Mouse (Mus musculus) hindbrain, embryonic 11.5 days (tissue): ENCODE measurements at regions not wholly inside any gene's neighbourhood (a gene's known extent, or its start where the extent isn't known, plus 50 kb on each side); places are given as distances from the start of the nearest gene placed in this dataset.
A peak's percentile ranks its signal among the peaks of the same experiment; 100 is the strongest.

ENCODE experiments used
- ATAC-seq: fragments of 200-750 bp; cut with Nextera tagmentation; 2 replicates; pipeline ENCODE4 v1.8.0; 2017; ENCODE audit warnings: mild to moderate bottlenecking, moderate TSS enrichment, moderate library complexity; ENCODE audit not compliant: low FRiP score
- DNase-seq: peaks from one replicate; pipeline ENCODE4 v3.0.0-alpha.2; 2015; ENCODE audit warnings: low spot score
- H3K27ac ChIP-seq: fragments of 300-500 bp; sonication (generic); 2 replicates; pipeline ENCODE4 v1.5.1; 2014; ENCODE audit warnings: mild to moderate bottlenecking, low read depth, low read length
- H3K27me3 ChIP-seq: fragments of 300-500 bp; sonication (generic); 2 replicates; pipeline ENCODE4 v1.6.1; 2014; ENCODE audit warnings: mild to moderate bottlenecking, low read length, moderate library complexity, mixed read lengths; ENCODE audit not compliant: control insufficient read depth, insufficient read depth
- H3K36me3 ChIP-seq: fragments of 300-500 bp; sonication (generic); 2 replicates; pipeline ENCODE4 v1.6.1; 2014; ENCODE audit warnings: mild to moderate bottlenecking, low read length, moderate library complexity, mixed read lengths; ENCODE audit not compliant: control insufficient read depth, insufficient read depth
- H3K4me1 ChIP-seq: fragments of 300-500 bp; sonication (generic); replicated peaks from 2 replicates; pipeline ENCODE4 v1.6.1; 2014; ENCODE audit warnings: low read length, mixed read lengths; ENCODE audit not compliant: control insufficient read depth, insufficient read depth
- H3K4me2 ChIP-seq: fragments of 300-500 bp; sonication (generic); replicated peaks from 2 replicates; pipeline ENCODE4 v1.6.1; 2014; ENCODE audit warnings: mild to moderate bottlenecking, low read depth, low read length
- H3K4me3 ChIP-seq: fragments of 300-500 bp; sonication (generic); 2 replicates; pipeline ENCODE4 v1.5.1; 2014; ENCODE audit warnings: low read depth, low read length
- H3K9ac ChIP-seq: fragments of 300-500 bp; sonication (generic); 2 replicates; pipeline ENCODE4 v1.6.1; 2014; ENCODE audit warnings: low read depth, low read length
- H3K9me3 ChIP-seq: fragments of 300-500 bp; sonication (generic); 2 replicates; pipeline ENCODE4 v1.6.1; 2016; ENCODE audit warnings: low read length; ENCODE audit not compliant: control insufficient read depth
- WGBS: fragments of 180-500 bp; shearing (Covaris S2); extraction: QIAGEN DNeasy Blood & Tissue Kit; methylation state at CpG from one replicate; pipeline ENCODE4 v1.1.7; 2014; 5-methylcytosine and 5-hydroxymethylcytosine counted together

DNA sequence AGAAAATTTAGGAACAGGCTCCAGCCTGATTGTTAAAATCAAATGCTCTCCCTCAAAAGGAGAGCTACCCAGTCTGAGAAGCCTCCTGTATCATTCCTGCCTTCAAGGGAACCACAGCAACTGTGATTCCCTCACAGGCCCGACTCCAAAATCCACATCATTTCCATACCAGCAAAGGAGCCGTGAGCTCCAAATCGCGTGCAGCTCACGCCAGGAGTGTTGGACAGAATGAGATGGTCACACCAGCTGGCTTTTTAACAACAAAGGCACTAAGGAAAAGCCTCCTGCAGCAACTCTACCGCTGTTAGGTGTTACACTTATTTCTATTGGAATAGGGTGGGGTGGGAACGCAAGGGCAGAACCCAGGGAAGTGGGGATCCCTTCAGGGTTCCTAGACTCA, 277.6 kb downstream of the Psat1 start:
- Histone ChIP-seq H3K4me3 (no peak overlapping the region), H3K27ac (no peak overlapping the region), H3K27me3 (no peaks in the 10 kb centered on the region), H3K9ac (no peak overlapping the region), H3K9me3 (no peaks in the 10 kb centered on the region), H3K36me3 (no peaks in the 10 kb centered on the region), H3K4me1 (no peaks in the 10 kb centered on the region; the same call in 1 of the 2 replicates), H3K4me2 (no peak overlapping the region)
- WGBS: 77% methylated on average over 7 of the region's 7 CpGs
- ATAC-seq (no peak), DNase-seq (no peak)

DNA sequence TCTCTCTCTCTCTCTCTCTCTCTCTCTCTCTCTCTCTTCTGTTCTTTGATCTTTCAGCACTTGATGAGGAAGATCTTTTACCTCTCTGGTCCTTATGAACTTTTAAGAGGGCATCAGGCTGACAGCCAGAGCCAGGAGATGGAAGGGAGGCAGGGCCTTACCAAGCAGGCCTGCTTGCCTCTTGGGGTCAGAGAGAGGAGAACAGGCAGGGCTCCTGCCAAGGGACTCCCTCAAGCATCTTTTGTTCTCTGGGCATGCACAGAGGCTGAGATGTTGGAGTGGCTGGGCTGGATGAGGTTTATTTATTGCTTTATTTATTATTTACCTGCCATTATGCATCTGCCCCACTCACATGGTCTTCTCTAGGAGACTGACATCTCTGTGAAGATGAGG, 278.5 kb downstream of the Psat1 start:
- no peaks in the 10 kb centered on the region; the same call in 1 of the 2 replicates for H3K4me1 ChIP-seq
- no peak overlapping the region for H3K9ac ChIP-seq
- no peaks in the 10 kb centered on the region for H3K9me3 ChIP-seq
- H3K4me3 ChIP-seq: no peak overlapping the region
- H3K27me3 ChIP-seq: no peaks in the 10 kb centered on the region
- H3K4me2 ChIP-seq: no peak overlapping the region
- DNase-seq: peak; percentile 18
- peak; percentile 52; the same call in 1 of the 2 replicates for ATAC-seq
- H3K27ac ChIP-seq: no peak overlapping the region
- H3K36me3 ChIP-seq: no peaks in the 10 kb centered on the region

DNA sequence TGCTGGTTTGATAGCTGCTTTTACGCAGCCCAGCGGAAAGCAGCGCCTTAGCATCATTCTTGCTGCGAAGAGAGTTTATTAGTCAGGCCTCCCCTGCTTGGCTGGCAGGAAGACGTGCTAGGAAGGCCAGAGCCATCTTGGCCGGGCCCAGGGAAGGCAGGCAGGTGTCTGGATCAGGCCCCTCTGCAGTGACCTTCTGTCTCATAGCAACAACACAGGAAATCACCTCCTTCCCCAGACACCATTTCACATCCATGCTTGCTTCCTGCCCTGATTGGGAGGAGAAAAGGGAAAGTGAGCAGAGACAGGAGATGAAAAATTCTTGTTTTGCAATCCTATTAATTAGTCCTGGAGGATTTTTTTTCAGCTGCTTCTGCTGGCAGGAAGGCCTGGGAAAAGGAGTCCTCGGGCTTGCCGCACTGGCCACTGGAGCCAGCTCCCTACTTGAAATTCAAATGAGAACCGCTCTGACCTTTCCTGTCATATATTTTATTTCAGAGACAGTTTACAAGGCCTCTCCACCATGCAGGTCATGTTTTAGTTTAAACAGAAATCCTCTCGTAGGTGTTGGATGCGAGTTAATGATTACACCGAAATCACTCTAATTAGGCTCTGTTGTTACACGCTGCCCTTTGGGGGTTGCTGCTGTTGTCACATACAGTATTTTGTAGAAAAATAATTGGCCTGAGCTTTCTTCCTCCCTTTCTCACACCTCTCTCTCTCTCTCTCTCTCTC, 279.1 kb downstream of the Psat1 start:
- Histone ChIP-seq H3K9ac (no peak overlapping the region), H3K9me3 (no peaks in the 10 kb centered on the region), H3K4me1 (no peaks in the 10 kb centered on the region; the same call in 1 of the 2 replicates), H3K4me2 (no peak overlapping the region), H3K36me3 (no peaks in the 10 kb centered on the region), H3K27me3 (no peaks in the 10 kb centered on the region), H3K4me3 (no peak overlapping the region), H3K27ac (peak overlapping the region; percentile 55)
- WGBS: 37% methylated on average over 13 of the region's 13 CpGs
- DNase-seq: peak; percentile 43
- peak; percentile 72 for ATAC-seq

DNA sequence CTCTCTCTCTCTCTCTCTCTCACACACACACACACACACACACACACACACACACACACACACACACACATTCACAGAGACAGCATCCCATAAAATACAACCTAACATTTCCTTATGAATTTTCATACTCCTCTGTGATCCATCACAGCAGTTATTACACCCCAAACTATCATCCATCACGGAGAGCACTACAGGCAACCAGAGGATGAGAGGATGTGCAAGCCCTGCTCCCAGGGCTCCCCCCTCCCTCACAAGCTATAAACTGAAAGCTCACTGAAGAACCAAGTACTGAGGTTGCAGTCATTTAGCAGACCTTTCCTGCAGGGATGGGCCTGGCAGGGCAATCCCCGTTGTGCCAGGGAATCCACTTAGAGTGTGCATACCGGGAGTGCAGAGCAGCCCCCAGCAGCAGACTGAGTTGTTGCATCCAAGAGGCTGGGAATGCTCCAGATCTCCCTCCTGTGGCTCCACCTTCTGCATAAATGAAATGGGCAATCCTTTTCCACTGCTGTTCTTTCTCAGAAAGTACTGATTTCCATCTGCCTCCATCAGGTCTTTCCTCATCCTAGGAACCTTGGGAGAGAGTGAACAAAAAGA, 283.4 kb downstream of the Psat1 start:
- H3K9ac ChIP-seq: no peak overlapping the region
- ATAC-seq (no peak), DNase-seq (no peak)
- H3K4me3 ChIP-seq: no peak overlapping the region
- no peak overlapping the region for H3K4me2 ChIP-seq
- H3K4me1 ChIP-seq: no peaks in the 10 kb centered on the region; the same call in 1 of the 2 replicates
- H3K9me3 ChIP-seq: no peaks in the 10 kb centered on the region
- no peaks in the 10 kb centered on the region for H3K36me3 ChIP-seq
- 44% methylated on average over 3 of the region's 3 CpGs for WGBS
- H3K27ac ChIP-seq: no peak overlapping the region
- no peaks in the 10 kb centered on the region for H3K27me3 ChIP-seq

DNA sequence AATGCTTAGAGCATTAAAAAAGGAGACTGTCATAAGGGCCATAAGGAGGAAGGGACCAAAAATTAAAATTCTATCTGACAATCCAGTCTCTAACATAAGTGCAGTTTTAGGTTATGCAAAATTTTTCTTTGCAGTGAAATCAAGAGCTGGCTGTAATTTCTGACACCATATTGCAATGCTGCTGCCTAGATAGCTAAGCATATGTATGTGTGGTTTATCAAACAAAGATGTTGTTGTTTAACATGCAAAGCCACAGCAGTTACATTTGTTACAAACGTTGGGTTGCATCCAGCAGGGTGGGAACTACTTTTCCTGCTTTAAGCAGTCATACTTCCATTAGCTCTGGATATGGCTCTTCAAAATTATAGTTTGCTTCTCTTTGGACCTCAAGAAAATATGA, 288.5 kb downstream of the Psat1 start:
- H3K4me1 ChIP-seq: no peaks in the 10 kb centered on the region
- H3K27me3 ChIP-seq: no peaks in the 10 kb centered on the region
- no peak overlapping the region for H3K4me2 ChIP-seq
- H3K4me3 ChIP-seq: no peak overlapping the region
- H3K36me3 ChIP-seq: no peaks in the 10 kb centered on the region
- WGBS: 80% methylated on average over 1 of the region's 1 CpGs
- H3K9ac ChIP-seq: no peak overlapping the region
- no peak overlapping the region for H3K27ac ChIP-seq
- DNase-seq (no peak), ATAC-seq (no peak)
- H3K9me3 ChIP-seq: no peaks in the 10 kb centered on the region

DNA sequence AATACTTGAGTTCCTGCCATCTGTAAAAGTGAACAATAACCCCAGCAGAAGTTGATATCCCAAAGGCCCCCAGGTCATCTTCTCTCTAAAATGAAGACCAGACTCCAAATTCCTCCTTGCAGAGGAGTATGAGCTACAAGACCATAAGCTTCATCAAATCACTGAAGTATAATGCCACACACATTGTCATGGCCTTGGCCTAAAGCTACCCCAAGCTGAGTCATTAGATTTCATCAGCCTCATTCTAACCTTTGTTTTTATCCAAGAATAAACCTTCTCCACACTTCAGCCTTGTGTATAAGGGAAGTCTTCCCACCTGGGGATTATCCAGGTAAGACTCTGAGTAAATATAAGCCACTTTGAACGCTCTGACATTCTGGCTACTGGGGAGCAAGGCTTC, 289.3 kb downstream of the Psat1 start:
- no peaks in the 10 kb centered on the region for H3K4me1 ChIP-seq
- DNase-seq: no peak
- H3K4me3 ChIP-seq: no peak overlapping the region
- WGBS: 84% methylated on average over 1 of the region's 1 CpGs
- H3K9me3 ChIP-seq: no peaks in the 10 kb centered on the region
- H3K4me2 ChIP-seq: no peak overlapping the region
- no peak overlapping the region for H3K9ac ChIP-seq
- no peak overlapping the region for H3K27ac ChIP-seq
- H3K27me3 ChIP-seq: no peaks in the 10 kb centered on the region
- H3K36me3 ChIP-seq: no peaks in the 10 kb centered on the region
- ATAC-seq: no peak

DNA sequence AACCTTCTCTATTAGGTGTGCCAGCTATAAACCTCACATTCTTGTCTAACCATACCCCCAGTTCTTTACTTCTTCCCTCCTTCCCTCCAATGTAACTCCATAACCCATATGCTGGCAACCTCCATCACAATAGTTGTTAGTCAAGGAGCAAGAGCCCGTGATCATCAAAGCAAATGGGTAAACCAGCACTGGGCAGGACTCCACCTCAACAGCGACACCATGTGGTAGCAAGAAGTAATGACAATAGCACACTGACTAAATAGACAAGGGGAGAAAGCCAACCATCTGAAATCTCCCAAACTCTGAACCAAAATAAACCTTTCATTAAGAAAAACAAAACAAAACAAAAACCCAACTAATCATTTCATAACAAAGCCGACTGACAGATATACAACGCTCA, 297.8 kb downstream of the Psat1 start:
- no peaks in the 10 kb centered on the region for H3K4me1 ChIP-seq
- no peaks in the 10 kb centered on the region for H3K9me3 ChIP-seq
- H3K27me3 ChIP-seq: no peaks in the 10 kb centered on the region
- H3K9ac ChIP-seq: no peak overlapping the region
- H3K4me2 ChIP-seq: no peak overlapping the region
- H3K4me3 ChIP-seq: no peak overlapping the region
- ATAC-seq: peak; percentile 66; the same call in 1 of the 2 replicates
- 19% methylated on average over 4 of the region's 4 CpGs for WGBS
- DNase-seq: peak; percentile 61
- no peak overlapping the region for H3K27ac ChIP-seq
- no peaks in the 10 kb centered on the region for H3K36me3 ChIP-seq

DNA sequence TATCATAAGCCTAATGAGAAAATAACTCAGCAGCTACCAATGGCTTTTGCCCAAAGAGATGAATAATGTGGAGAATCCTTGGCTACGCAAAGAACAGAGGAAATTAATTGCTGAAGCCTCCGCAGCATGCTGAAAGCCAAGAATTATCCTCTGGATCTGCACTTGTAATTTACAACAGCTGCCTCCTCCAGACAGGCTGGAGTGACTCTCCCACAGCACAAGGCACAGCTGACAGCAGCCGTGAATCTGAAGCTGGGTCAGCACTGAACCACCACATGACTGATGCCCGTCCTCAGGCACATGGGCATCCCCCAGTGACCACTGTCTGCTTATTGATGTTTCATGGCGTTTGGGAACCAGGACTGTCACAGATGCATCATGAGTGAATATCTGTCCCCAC, 299.8 kb downstream of the Psat1 start:
- no peak overlapping the region for H3K4me2 ChIP-seq
- no peaks in the 10 kb centered on the region for H3K27me3 ChIP-seq
- H3K27ac ChIP-seq: no peak overlapping the region
- no peak overlapping the region for H3K9ac ChIP-seq
- no peaks in the 10 kb centered on the region for H3K9me3 ChIP-seq
- no peaks in the 10 kb centered on the region for H3K4me1 ChIP-seq
- ATAC-seq (peak; percentile 83; the same call in 1 of the 2 replicates), DNase-seq (no peak)
- H3K4me3 ChIP-seq: no peak overlapping the region
- WGBS: 56% methylated on average over 5 of the region's 5 CpGs
- no peaks in the 10 kb centered on the region for H3K36me3 ChIP-seq

DNA sequence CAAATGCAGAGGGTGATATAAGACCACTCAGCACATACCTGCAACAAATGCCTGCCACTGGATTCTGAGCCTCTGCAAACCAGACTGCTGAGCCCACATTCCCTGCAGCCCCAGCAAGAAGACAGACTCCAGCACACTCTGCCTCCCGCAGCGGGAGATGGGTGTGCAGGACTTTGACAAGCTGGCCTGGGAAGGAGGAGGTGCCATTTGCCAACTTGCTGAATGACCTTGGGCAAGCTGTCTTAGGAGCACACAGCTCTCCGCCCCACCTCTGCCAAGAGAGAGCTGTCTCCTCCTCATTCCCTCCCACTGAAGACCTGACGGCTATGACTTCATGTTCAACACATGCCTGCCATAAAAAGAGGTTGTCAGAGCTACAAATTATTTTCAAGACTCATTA, 302.4 kb downstream of the Psat1 start:
- Histone ChIP-seq H3K4me1 (no peaks in the 10 kb centered on the region), H3K9me3 (no peaks in the 10 kb centered on the region), H3K27me3 (no peaks in the 10 kb centered on the region), H3K4me3 (no peak overlapping the region), H3K4me2 (no peak overlapping the region), H3K36me3 (no peaks in the 10 kb centered on the region), H3K9ac (no peak overlapping the region), H3K27ac (no peak overlapping the region)
- no peak for DNase-seq
- ATAC-seq: no peak
- WGBS: 75% methylated on average over 4 of the region's 4 CpGs
